Mouse (Mus musculus): ENCODE results near the gene Rnf19b. TPM values are rescaled to one million over a fixed set of nuclear protein-coding genes. Genes with fewer than 3 reads are reported as not detected.

Rnf19b gene
- total RNA-seq, 2 experiments from 2014 or later, result 24.5 to 44.3 TPM

DNA sequence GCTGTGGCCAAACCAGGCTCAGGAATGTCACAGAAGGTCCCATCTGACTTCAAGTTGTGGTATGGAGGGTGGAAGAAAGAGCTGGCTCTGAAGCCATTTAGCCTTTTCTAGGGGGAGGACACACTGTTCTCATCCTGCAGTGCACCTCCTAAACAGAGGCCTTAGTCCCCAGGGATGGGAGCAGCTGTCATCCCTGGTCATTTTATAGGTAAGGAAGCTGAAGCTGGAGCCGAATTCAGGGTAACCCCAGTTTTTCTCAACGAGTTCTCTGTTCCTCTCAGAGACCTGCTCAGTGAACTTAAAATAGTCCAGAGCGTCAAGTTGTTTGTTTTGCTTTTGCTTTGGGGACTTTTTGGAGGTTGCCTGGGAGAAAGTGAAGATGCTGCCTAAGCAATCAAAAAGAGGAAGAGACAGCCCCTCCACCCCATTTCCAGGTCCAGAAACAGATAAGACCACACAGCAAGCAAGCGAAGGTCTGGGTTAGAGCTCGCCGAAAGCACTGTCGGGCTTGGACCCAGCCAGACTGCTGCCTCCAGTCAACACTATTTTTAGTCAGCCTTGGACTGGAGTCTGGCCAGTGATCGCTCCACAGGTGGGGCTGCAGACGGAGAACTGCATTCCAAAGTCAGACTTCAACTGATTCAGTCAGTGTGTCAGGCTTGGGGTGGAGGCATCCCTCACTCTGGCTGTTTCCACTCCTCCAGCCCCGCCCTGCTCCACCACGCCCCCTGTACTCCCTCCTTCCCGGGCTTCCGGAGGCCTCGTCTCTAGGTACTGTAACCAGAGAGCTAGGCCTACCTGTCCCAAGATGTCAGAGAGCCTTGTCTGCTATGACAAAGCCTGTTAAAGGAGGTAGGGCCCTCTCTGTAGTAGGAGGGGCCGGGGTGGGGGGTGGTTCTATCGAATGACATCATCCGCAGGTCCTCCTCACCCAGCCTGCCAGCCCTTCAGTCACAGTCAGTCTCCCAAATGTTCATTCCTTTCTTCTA is 24.8 kb upstream of the Rnf19b start:
- ATAC-seq (replicated peaks; ENCODE audit: poor library complexity), result peak; percentile 47

DNA sequence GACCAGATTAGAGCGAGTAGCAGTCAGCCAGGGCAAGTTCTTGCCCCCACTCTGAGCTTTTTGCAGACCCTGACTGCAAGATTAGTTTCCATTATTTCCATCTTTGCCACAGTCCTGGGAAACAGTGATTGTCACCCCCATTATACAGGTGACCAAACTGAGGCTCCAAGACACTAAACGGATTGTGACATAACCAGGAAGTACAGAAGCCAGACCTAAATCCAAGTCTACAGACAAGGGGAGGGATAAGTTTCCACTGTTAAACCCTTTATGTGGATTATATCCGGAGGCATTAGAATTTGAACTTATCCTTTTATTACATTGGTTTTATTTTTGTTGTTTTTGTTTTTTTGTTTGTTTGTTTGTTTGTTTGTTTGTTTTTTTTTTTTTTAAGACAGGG is 23.8 kb upstream of the Rnf19b start:
- ATAC-seq (replicated peaks; ENCODE audit: poor library complexity), result no peak

DNA sequence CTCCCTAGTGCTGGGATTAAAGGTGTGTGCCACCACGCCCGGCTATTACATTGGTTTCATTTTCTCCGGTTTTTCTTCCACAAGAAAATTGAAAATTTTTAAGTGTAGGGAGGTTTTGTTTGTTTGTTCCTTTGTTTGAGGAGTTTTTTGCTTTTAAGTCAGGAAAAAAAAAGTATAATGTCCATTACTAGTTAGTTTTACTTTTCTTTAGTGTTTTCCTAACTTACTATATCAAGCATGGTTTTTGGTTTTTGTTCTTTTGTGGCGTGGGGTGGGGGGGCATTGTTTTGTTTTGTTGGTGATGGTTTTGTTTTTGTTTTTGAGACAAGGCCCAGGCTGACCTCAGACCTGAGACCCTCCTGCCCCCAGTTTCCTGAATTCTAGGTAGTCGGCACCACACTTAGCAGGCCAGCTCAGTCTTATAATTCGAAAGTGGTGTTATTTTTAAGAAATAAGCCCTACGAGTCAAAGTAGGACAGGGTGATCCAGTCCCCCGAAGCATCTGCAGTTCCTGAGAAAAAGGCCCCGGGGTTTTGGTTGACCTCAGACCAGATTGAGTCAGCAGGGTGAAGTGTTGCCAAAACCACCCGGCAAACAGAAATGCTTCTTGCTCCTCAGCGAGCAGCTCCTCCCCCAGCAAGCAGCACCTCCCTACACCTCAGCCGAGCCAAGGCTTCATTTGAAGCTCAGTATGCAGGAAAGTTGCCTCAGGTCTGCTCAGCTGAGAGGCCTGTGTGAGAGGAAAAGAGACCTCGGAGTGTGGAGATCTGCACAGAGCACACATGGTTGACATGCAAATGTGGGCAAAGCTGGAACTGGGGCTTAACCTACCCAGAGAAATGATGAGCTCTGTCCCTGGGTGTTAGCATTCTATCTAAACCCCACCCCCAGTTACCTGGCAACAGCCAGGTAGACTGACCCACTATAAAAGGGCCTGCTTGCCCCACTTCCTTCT is 23.1 kb upstream of the Rnf19b start:
- peak; percentile 55 for ATAC-seq (replicated peaks; ENCODE audit: poor library complexity)

DNA sequence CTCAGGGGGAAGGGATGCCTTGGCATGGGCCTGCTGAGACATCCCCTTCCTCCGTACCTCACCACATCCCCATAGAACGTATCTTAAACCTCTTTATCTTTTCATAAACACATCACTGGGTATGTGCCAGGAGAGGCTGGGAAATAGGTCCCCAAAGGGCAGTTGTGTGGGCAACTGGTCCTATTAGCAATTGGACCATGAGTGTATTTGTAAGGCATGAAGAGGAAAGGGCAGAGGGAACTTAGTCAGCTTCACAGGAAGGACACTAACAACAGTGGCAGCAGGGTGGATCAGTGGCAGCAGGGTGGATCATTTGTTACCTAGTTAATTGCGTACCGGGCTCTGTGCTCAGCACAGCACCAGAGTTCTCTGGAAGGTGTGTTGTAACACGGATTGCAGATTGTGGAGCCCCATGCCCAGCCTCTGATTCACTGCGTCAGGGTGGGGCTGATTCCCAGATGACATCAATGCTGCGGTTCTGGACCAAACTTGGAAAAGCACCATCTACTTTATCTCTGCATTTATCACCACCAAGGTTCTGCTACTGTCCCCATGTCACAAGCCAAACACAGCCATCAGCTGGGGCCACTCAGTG is 22.1 kb upstream of the Rnf19b start:
- ATAC-seq (replicated peaks; ENCODE audit: poor library complexity), result no peak

DNA sequence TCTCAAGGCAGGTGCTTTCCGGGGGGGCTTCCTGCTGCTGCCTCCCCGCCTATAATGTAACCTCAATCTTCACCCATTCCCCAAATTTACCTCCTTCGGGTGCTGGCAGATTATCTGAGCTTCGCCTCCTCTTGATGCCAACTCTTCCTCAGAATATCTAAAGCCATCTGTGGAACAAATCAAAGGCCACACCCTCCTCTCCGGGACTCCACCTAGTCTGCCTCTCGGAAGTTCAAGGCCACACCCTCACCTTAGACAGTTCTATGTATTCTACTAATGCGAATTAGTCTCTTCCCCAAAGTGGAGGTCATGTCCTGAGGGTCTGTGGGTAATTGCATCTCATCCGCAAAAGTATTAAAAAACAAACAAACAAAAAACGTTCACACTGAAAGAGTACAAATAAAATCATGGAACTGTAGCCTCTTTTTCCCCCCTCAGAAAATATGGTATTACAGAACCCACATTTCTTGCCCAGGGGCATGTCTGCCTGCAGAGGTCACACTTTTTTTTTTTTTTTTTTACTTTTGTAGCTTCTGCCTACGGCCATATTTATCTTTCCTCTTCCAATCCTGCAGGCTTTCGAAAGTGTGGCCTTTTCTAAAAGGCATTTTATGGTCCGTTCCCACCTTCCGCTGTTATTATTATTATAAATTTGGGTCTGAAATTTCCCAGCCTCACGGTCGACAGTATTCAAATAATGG is 10.2 kb upstream of the Rnf19b start:
- ATAC-seq (replicated peaks; ENCODE audit: poor library complexity), result 0 out of 2 replicates have a peak, but pooled peaks have one; percentile 23

DNA sequence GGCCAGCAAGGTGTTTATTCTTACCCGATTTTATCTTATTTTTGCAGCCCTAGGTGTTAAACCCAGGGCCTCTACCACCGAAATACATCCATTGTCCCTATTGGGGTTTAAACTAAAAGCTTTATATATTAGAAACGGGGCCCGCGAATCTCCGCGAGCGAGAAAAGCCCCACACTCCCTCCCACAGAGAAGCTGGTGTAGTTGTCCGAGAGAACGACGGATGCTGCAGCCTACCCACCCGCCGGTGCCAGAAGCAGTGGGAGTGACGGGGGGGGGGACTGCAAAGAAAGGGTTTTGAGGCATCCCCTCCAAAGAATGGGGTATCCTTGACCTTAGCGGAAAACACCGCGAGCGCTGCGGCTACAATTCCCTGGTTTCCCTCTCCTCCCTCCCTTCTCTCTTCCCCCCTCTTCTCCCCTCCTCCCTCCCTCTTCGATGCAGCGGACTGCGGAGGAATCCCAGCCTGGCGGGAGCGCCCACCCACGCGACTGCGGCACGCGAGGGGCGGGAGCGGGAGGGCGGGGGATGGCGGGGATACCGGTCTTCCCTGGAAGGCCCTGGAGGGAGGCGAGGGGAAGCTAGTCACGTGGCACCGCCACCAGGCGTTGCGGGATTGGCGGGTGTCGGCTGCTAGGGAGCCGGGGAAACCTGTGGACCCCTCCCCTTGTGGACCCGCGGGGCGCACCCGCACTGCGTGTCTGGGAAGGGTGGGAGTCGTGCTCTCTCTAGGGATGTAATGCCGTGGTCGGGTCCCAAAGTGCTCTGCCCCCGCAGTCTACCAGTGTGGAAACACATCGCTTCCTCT is 9.4 kb upstream of the Rnf19b start:
- ATAC-seq (replicated peaks; ENCODE audit: poor library complexity), result peak; percentile 76

DNA sequence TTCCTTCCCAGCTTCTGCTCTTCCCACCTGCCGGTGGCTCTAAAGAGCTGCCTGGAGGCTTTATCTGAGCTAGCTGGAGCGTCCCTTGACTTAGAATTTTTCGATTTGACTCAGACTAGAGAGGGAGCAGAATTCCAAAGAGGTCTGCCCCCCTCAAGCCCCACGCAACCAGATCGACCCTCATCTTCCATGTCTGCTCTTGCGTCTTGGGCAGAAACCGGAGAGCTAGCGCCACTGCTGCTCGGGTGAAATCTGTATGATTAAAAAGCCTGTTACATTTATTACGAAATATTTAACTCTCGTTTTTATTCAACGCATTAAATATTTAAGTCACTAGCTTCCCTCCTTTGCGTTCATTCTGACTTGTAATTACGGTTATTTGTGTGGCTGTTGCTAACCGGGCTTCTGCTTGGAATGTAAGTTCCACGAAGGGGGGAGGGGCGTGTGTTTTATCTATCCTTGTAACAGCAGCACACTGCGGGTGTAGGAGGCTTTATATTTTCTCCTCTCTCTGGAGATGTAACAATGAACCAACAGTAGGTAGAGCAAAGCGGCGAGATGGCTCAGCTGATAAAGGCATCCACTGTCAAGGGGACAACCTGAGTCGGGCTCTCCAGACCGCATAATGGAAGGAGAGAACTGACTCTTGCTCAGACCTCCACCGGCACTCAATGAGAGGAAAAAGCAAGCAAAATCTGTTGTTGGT is 8.6 kb upstream of the Rnf19b start:
- peak; percentile 7; the same call in 1 of the 2 replicates for ATAC-seq (replicated peaks; ENCODE audit: poor library complexity)

DNA sequence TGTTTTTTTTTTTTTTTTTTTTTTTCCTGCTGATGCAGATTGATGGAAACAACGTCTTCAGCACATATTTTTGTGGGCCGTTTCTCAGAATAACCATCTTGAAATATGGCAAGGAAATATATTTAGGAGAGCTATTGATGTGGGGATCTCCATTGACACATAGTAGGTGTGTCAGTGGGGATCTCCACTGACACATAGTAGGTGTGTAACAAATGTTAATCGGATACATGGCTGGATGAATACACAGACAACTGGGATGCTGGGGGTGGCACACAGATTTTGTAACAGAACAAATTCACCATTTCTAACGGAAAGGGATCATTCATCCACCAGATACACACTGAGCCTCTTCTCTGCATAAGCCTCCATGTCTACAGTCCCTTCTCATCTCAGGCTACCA is 7.7 kb upstream of the Rnf19b start:
- ATAC-seq (replicated peaks; ENCODE audit: poor library complexity), result no peak

DNA sequence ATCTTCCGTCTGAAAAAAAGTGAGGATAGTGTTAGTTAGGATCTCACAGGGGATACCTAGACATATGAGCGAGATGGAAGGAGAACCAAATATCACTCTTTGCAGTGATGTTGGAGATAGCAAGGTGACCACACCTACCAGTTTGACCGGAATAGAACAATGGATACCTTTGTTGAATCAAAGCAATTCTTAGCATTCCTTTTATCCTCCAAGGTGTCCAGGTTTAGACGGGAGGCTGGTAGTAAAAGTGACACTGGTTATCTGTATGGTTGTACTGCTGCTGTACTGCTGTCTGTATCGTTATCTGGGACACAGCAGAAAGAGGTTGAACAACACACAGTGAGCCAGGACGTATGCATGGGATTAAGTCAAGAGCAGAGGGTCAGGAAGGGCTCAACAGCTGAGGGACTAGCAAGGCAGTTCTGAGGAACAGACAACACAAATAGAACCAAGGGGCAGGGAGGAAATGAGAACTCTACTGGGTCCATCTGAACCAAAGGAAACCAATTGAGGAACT is 7.1 kb upstream of the Rnf19b start:
- peak; percentile 49 for ATAC-seq (replicated peaks; ENCODE audit: poor library complexity)

DNA sequence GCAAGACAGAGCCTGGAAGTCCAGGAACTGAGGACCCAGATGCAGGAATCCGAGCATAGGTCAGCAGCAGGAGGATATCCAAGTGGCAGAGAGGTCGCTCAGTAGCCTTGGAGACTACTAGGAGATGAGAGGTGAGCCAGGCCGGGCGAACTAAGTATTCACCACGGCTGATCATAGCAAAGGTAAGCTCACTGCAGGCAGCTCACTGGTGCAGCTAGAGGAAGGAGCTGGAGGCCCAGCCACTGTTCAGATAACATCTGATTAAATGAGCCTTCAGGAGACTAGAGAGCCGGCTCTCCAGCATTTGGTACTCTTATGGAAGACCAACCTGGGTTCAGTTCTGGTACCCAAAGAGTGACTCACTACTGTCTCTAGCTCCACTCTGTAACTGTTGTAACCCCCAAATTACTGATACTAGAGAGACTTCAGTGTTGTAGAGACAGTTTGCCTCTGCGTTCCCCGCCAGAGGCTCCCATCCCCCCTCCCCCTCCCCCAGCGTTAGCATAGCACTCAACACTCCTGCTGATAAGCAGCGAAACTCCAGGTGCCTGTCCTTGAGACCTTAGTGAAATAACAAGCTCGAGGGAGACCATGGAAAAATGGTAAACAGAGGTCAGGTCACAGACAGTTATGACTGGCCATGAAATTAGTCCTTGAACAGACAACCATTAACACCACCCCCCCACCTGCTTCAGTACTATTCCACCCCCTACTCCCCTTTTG is 6.4 kb upstream of the Rnf19b start:
- no peak; the same call in 1 of the 2 replicates for ATAC-seq (replicated peaks; ENCODE audit: poor library complexity)

DNA sequence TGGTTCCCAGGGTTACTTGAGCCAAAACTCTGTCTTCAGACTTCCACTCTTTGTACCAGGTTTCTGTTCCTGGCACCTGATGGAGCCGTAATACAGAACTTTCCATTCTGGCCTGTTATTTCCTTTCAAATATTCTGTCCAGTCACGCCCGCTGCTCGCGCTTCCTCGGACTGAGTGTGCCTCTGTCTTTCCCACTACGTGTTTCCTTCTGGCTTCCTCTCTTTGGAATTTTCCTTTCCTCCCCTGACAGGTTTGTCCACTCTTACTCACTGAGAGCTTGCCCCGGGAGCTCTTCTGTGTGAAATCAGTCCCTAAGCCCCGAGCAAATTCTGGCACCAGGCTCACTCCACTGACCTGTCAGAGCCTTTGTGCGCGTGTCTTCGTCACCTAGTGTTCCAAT is 3.3 kb upstream of the Rnf19b start:
- no peak for ATAC-seq (replicated peaks; ENCODE audit: poor library complexity)

DNA sequence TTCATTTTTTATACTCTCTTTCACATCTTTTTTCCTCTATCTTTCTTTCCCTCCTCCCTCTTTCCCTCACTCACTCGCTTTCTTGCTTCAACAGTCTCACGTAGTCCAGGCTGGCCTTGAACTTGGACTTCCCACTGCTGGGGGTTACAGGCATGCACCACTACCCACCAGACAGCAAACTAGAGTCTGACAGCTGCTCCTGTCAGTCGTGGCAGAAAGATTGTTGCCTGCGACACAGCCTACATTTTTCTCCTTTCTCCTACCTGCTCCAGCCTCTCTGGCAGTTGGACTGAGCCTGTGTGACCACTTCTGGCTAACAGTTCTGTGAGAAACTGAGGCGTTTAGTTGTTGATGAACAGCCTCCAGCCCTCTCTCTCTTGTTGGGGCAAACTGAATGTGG is 2.5 kb upstream of the Rnf19b start:
- no peak for ATAC-seq (replicated peaks; ENCODE audit: poor library complexity)

DNA sequence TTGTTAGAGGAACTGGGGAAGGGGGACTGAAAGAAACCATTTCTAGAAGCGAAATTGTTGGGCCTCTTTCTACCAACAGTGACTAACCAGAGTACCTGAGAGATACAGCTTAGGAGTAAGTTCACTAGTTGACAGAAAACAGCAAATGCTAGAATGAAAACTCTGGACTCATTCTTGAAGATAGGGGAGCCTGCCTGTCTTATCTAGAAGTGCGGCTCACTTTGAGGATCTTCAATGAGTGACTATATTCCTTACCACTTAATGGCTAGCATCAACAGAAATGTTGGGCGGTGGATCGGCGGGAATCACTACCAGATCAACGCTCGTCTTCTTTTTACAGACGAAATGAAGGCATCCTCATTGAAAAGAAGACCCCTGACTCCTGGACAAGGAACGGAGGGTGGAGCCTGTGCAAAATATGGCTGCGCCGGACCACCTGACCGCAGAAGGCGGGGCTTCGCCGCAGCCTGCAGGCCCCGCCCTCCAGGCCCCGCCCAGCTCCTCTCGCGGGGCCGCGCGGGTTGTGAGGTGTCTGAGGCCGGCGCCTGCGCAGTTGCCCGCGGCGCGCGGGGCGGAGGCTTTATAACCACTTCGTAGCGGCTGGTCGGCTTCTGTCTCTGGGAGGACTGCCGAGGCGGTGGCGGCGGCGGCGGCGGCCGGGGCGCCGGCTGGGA is 401 bp upstream of the Rnf19b start:
- ATAC-seq (replicated peaks; ENCODE audit: poor library complexity), result peak; percentile 77

DNA sequence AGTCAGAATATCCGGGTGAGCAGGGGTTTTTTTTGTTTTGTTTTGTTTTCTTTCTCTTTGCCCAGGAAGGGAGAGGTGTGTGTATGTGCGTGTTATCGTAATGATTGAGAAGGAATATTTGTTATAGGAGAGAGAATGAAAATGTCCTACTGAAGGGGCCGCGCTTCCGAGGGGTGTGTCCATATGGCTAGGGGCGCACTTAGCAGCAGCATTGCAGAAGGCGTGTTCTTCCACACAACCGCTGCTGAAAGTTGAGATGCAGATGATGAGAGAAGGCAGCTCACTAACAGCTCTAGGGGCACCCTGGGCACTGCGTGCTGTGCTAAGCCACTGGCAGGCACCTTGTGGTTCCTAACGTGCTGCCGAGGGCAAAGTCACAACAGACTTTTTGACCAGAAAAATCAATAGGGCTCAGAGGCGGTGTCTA is 1.1 kb downstream of the Rnf19b start:
- peak; percentile 45 for ATAC-seq (replicated peaks; ENCODE audit: poor library complexity)

DNA sequence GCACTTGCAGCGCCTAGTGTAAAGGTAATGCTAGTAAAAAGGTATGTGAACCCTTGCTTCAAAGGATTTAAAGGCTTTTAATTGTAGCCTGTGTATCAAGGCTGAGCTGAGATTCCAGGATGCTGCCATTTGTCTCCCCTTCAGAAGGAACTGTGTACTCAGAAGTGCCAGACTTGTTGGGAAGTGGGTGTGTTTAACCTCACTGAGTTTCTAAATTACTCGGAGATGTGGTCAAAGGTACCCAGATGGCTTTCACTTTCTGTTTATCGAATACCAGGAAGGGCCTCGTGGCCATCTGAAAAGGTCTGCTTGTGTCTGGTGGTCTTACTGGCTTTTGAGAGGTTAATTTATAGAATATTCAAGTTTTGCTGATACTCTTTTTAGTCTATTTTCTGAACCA is 1.9 kb downstream of the Rnf19b start:
- ATAC-seq (replicated peaks; ENCODE audit: poor library complexity), result no peak

DNA sequence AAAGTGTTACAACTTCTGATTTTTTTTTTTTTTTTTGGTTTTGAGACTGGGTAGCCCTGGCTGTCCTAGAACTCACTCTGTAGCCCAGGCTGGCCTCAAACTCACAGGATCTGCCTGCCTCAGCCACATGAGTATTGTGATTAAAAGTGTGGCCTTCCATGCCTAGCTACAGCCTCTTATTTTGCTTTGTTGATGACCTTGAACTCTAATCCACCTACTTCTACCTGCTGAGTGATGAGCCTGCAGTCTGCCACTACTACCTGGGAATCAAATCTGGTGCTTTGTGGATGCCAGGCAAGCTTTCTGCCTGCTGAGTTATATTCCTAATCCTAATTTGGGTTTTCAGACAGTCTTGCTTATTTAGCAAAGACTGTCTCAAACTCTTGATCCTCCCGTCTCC is 3.4 kb downstream of the Rnf19b start:
- no peak for ATAC-seq (replicated peaks; ENCODE audit: poor library complexity)

DNA sequence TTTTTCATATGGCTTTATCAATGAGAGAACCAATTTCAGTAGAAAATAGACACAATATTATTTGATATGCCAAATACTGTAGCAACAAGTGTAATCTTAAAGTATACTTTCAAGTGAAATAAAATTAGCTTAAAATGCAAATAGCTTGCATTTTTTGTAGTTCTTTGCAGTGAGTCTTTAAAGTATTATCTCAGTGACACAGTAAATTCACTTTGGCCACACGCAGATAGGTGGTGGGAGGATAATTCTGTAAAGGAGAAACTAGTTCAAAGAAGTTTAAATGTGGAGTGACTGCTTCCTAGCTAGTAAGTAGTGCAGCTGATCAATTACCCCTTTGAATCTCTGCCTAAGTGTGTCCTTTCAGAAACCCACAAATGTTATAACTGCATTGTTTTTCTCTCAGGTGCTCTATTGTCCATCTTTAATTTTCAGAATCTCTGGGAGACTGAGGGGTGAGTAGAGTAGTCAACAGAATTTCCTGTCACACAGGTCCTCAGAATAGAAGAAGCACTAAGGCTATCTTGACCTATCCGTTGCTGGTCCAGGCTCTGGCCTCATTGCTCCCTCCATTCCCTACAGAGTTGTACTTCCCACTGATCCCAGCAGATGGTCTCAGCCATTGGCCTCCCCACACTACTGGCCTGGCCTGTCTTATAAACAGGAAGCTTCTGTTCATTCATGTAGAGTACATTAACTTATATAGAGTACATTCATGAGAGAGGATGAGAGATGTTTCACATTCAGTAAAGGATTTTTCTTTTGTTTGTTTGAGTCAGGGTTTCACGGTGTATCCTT is 4.4 kb downstream of the Rnf19b start:
- ATAC-seq (replicated peaks; ENCODE audit: poor library complexity), result no peak
